Mouse (Mus musculus): ENCODE measurements around the gene N4bp2.

DNA sequence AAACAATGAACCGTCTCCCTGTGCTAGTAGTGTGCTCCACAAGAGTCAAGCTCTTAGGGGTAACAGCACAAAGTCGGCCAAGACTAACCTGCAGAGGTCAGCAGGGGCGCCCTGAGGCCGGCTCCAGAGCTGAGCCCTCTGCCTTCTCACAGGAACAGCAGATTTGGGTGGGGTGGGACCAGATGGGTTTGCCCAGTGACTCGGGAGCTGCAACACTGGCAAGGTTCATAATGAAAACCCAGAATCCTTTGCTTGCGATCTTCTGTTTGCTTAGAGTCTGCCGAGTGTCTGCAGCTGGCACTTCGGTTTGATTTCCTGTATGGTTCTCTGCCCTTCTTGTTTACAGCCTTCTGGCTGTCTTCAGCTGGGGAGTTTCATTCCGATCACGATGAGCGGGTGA is 87.4 kb downstream of the N4bp2 start:
- no peak for TF ChIP-seq CHD2 (IDR thresholded peaks at IDR 0.05; ENCODE audit: low read depth, low read length)
- TF ChIP-seq HCFC1 (IDR thresholded peaks at IDR 0.05; ENCODE audit: borderline replicate concordance, insufficient read depth, low read length): no peak
- no peak for TF ChIP-seq MAFK (IDR thresholded peaks at IDR 0.05; ENCODE audit: insufficient read depth, low read depth, low read length)
